Mouse (Mus musculus) E14TG2a.4 (cell line): ENCODE measurements around the gene Coro2b.

Experiments
- H3K27me3 ChIP-seq: 2 replicates; pipeline ENCODE4 v1.6.1; 2014; ENCODE audit warnings: low read length, control low read depth; ENCODE audit not compliant: insufficient read depth
- H3K36me3 ChIP-seq: 2 replicates; pipeline ENCODE4 v1.6.1; 2014; ENCODE audit warnings: low read length, control low read depth; ENCODE audit not compliant: insufficient read depth
- H3K4me1 ChIP-seq: replicated peaks from 2 replicates; pipeline ENCODE4 v1.6.1; 2014; ENCODE audit warnings: low read depth, low read length, control low read depth
- H3K4me3 ChIP-seq: replicated peaks from 2 replicates; pipeline ENCODE4 v1.5.1; 2014; ENCODE audit warnings: mild to moderate bottlenecking, low read length
- H3K9me3 ChIP-seq: 2 replicates; pipeline ENCODE4 v1.6.1; 2014; ENCODE audit warnings: low read length, control low read depth
- CTCF ChIP-seq: conservative IDR thresholded peaks from 2 replicates; pipeline ENCODE4 v1.5.1; 2014; ENCODE audit warnings: low read length
- NANOG ChIP-seq: IDR thresholded peaks from 2 replicates; pipeline ENCODE4 v1.6.1; 2014; ENCODE audit warnings: borderline replicate concordance, low read length, mixed read lengths
- POU5F1 ChIP-seq: IDR thresholded peaks from 2 replicates; pipeline ENCODE4 v1.6.1; 2014; ENCODE audit warnings: low read length, borderline replicate concordance

Gene Coro2b

DNA sequence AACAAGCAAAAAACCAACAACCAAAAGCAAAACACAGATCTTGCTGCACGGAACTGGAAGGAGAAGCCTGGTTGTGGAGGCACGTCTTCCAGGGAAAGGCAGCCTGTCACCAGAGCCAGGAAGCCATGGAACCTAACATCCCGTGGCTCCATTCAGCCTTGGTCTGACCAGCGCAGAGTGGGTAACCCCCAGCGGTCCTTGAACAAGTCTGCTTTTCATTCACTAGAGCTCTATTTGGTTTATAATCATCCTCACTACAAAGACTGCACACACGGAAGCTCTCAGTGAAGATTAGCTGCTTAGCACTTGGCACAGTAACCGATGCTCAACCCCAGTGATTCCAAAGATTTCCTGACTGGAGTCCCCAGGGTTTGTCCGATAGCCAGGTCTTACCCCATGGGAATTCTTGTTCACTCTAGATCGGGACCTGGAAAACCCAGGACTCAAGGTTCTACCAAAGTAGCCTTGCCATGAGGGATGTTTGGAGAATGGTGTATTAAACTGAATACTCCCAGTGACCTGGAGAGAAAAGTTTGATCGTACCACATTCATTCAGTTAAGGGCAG is 154.2 kb downstream of the Coro2b start:
- TF ChIP-seq NANOG = no peak
- no peak for TF ChIP-seq CTCF
- no peak for TF ChIP-seq POU5F1
- Histone ChIP-seq H3K36me3 (peaks cover 28% of the 10 kb centered on the region), H3K27me3 (no peaks in the 10 kb centered on the region), H3K4me3 (no peak overlapping the region), H3K4me1 (peaks cover 24% of the 10 kb centered on the region), H3K9me3 (no peaks in the 10 kb centered on the region)

DNA sequence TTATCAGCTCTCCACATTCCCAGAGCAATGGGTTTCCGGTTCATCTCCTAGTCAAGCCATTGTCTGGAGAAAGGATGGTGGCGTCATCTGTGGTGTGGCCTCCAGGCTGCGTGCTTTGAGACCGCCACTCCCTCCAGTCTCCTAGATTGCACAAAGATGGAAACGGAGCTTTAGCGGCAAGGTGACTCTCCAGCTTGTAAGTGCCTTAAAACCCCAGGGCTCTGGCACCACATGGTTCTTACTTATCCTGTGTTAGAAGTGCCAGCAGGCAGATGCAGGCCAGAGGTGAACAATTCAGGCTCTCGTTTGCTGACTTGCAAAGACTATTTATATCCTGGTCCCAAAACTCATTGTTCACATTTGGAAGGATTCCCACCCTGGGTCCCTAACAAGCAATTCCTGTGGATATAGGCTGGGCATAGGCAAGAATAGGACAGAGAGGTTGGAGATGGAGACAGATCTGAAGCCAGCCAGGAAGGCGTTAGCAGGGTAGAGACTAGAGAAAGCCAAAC is 155.4 kb downstream of the Coro2b start:
- TF ChIP-seq NANOG = no peak
- no peak for TF ChIP-seq POU5F1
- TF ChIP-seq CTCF = no peak
- Histone ChIP-seq H3K9me3 (no peaks in the 10 kb centered on the region), H3K36me3 (peaks cover 39% of the 10 kb centered on the region), H3K4me1 (peaks cover 34% of the 10 kb centered on the region), H3K4me3 (no peak overlapping the region), H3K27me3 (no peaks in the 10 kb centered on the region)

DNA sequence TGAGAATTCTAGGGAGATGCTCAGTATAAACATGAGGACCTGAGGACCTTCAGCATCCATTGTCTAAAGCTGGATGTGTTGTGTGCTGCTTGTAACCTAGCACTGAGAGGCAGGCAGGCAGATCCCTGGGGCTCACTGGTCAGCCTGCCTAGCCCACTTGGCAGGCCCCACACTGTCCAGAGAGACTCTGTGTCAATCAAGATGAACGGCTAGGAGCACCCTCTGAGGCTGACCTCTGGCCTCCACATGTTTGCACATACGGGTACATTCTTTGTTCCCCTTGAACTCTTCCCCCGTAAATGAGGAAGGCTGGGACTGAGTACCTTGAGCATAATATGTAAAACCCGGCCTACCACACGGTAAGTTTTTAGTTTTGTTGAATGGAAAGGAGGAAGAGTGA is 156.5 kb downstream of the Coro2b start:
- peaks cover 45% of the 10 kb centered on the region for H3K4me1 ChIP-seq
- peaks cover 50% of the 10 kb centered on the region for H3K36me3 ChIP-seq
- H3K4me3 ChIP-seq = no peak overlapping the region
- H3K9me3 ChIP-seq = no peaks in the 10 kb centered on the region
- TF ChIP-seq CTCF = no peak
- TF ChIP-seq POU5F1 = no peak
- no peak for TF ChIP-seq NANOG
- no peaks in the 10 kb centered on the region for H3K27me3 ChIP-seq

DNA sequence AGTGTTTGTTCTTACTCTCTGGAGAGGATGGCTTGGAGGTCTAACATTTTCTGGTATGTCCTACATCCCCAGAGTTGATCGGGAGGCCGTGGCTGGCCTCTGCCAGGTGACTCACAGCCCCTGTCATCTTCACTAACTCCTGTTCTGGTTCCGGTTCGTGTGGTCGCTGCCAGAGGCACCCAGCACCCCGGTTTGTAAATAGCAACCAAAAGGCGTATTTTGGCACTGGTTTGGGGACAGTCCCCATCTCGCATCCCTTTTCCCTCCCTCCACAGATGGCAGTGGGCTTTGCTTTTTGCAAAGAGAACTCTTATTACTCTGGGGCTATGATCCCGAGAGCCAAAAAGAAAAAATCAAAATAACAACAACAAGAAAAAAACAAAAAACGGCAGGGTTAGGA is 158.9 kb downstream of the Coro2b start:
- TF ChIP-seq CTCF (no peak), NANOG (no peak), POU5F1 (no peak)
- H3K27me3 ChIP-seq = no peaks in the 10 kb centered on the region

DNA sequence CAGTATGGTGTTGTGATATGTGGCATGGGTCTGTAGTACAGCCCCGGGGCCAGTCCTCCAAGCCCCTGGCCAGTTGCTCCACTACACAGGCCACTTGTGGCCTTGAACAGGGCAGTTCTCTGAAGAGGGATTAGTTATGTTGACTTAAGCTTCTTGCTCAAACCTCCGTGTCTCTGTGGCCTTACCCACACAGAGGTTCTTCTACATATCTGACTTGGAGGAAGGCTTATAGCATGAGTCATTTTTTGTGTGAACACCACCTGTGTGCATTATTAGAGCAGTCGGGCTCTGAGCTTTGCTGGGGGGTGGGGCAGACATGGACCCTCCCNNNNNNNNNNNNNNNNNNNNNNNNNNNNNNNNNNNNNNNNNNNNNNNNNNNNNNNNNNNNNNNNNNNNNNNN is 162.6 kb downstream of the Coro2b start:
- TF ChIP-seq CTCF = no peak
- TF ChIP-seq POU5F1 = no peak
- no peak for TF ChIP-seq NANOG
- H3K9me3 ChIP-seq = no peaks in the 10 kb centered on the region
- H3K27me3 ChIP-seq = no peaks in the 10 kb centered on the region
- H3K4me1 ChIP-seq = peaks cover 85% of the 10 kb centered on the region
- peak overlapping the region; percentile 55 for H3K4me3 ChIP-seq
- peaks cover 83% of the 10 kb centered on the region for H3K36me3 ChIP-seq

More for the DNA sequence above, 158.9 kb downstream of the Coro2b start:
- peaks cover 74% of the 10 kb centered on the region for H3K36me3 ChIP-seq
- no peak overlapping the region for H3K4me3 ChIP-seq
- H3K9me3 ChIP-seq = no peaks in the 10 kb centered on the region
- H3K4me1 ChIP-seq = peaks cover 70% of the 10 kb centered on the region

DNA sequence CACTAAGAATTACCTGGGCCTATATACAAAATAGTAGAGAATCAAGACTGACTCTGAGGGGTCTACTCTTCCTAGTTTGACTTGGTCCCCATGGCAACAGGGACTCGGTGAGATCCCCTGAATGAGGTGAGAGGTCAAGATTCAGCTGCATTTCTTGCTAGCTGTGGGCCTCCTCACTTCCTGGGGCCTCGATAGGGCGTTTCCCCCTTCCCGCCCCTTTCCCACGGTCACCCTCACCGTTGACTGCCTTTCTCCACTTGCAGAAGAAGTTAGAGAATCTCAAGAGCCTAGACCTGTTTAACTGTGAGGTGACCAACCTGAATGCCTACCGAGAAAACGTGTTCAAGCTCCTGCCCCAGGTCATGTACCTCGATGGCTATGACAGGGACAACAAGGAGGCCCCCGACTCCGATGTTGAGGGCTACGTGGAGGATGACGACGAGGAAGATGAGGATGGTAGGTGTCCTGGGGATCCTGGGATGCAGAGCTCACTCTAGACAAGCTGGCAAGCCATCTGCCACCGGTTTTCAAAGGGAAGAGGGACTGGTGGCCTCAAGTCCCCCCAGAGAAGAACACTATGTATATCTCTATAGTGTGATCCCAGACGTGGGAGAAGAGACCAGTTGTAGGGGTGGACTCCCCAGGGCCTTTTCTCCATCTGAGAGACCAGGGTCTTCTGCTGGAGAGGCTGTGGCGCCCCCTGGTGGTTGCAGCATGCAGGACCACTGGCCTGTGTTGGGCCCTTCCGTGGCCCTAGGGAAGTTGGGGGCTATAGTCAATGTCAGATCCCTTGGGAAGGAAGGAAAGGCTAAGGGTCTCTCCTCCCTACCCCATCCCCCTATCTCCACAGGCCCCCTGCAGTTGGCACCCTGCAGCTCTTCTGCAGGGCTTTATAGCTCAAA is 163.4 kb downstream of the Coro2b start:
- Histone ChIP-seq H3K27me3 (no peaks in the 10 kb centered on the region), H3K36me3 (peaks cover 86% of the 10 kb centered on the region), H3K4me1 (peaks cover 93% of the 10 kb centered on the region), H3K4me3 (no peak overlapping the region; the same call in 1 of the 2 replicates), H3K9me3 (no peaks in the 10 kb centered on the region)
- no peak for TF ChIP-seq POU5F1
- TF ChIP-seq CTCF = peak; percentile 86
- no peak for TF ChIP-seq NANOG

DNA sequence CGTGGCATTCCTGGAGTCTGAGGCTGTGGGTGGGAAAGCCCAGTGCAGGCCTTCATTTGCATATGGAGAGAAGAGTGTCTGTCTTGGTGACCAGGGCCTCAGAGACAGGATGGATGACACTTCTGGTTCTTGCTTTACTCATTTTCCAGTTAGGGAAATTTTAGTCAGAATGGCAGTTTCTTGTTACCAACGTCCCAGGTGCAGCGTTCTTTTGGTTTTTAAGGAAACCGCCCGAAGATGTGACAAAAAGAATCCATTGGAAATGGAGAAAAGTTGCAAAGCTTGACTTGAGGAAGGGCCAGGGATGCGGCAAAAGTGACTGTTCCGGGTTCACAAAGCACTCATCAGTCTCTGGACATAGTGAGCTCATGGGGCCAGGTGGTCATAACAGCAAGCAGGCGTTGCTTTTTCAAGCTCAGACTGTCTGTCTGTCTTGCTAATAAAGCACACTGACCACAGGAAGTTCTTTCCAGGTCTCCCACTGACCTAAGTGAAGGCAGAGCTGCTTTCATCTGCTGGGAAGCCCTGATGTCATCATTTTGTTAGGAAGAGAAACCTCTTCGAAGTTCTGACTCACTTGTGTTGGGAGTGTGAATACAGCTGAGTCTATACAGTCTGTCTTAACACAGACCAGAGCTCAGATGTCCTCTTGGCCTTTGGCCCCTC is 164.2 kb downstream of the Coro2b start:
- H3K27me3 ChIP-seq = no peaks in the 10 kb centered on the region
- peaks cover 98% of the 10 kb centered on the region for H3K4me1 ChIP-seq
- H3K4me3 ChIP-seq = no peak overlapping the region
- no peaks in the 10 kb centered on the region for H3K9me3 ChIP-seq
- peaks cover 83% of the 10 kb centered on the region for H3K36me3 ChIP-seq
- TF ChIP-seq CTCF (no peak), POU5F1 (no peak), NANOG (no peak)

DNA sequence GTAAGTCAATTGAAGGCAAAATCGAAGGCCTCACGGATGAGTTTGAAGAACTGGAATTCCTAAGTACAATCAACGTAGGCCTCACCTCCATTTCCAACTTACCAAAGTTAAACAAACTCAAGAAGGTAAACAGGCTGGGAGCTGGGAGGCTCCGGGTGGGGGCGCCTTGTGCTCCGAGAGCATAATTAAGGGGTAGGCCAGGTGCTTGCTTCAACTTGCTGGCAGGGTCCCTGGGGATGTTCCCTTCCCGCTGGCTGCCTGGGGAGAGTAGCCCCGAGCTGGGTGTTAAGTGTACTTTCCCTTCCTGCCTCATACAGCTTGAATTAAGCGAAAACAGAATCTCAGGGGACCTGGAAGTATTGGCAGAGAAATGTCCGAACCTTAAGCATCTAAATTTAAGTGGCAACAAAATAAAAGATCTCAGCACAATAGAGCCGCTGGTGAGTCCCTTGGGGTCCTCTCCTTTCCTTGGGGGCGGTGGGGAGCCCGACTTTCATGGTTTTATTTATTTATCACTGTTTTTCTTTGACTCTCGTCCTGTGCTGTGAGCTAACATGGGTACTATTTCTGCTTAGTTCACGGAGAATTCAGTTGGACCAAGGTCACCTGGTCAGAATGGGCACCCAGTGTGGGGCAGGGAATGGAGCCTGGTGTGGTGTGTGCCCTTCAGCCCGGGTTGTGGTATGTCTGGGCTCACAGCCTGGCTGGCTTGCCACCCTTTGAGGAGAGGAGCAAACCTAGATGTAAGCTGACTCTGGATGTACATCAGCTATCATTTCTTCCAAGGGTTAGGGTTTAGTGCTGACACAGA is 164.9 kb downstream of the Coro2b start:
- Histone ChIP-seq H3K4me1 (peaks cover 99% of the 10 kb centered on the region), H3K9me3 (no peaks in the 10 kb centered on the region), H3K4me3 (no peak overlapping the region), H3K36me3 (peaks cover 82% of the 10 kb centered on the region), H3K27me3 (no peaks in the 10 kb centered on the region)
- TF ChIP-seq CTCF (no peak), NANOG (no peak), POU5F1 (no peak)
